In the genomic region with DNA sequence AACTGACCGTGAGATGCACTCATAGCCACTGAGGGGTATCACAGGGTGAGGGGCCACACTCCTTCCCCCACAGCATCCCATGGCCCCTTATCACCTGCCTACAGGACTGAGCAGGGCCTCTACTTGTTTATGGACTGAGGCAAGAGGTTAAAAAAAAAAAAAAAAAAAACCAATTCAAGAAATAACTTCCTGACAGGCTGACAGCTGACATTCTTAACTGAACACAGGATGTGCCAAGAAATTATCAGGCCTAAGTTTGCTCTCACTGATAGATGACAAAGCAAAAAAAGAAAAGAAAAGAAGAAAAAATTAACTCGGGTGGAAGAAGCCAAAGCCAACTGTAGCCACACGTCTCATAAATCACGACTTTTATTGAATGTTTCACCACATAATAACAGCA, we compare ENCODE assay signal across 14 mouse cellular contexts.
DNase-seq lines count a peak whose midpoint lies in the region; ATAC-seq and TF ChIP-seq lines count a peak whose summit lies in the region.
"Had no signal": no experiment of that assay in that cellular context is flagged by ENCODE, and none has a peak within 500 bp of the region (broad histone marks: within the 10 kb centered on the region; RNA-seq: fewer than 3 reads in every experiment).

No protein-coding gene starts in this region.

- H3K4me3 ChIP-seq in heart, embryonic 16.5 days (ENCODE audit: low read length): no peak overlapping the region
- H3K4me3 ChIP-seq in lung, postnatal 0 days (ENCODE audit: low read depth, low read length): no peak overlapping the region
- H3K4me3 ChIP-seq in MEL (ENCODE audit: control insufficient read depth in 1 of 2, insufficient read depth in 1 of 2, low read depth in 2 of 2, low read length in 2 of 2): no peak overlapping the region
- H3K4me3 ChIP-seq in liver, postnatal 0 days (ENCODE audit: low read depth, low read length): no peak overlapping the region
- H3K4me3 ChIP-seq: intestine, embryonic 15.5 days; midbrain, embryonic 12.5 days had no signal

- ATAC-seq in heart, embryonic 16.5 days (replicated peaks; ENCODE audit: extremely low read depth, insufficient read depth, low FRiP score): no peak
- ATAC-seq in lung, postnatal 0 days: peak; percentile 14
- ATAC-seq in liver, postnatal 0 days: no peak
- ATAC-seq: intestine, embryonic 15.5 days had no signal

- DNase-seq in heart, postnatal 4 days: no peak
- DNase-seq in lung, postnatal 0 days (ENCODE audit: low spot score): peak; percentile 80
- no peak for DNase-seq in lung, postnatal 4 days
- DNase-seq in MEL (ENCODE audit: low read depth, low spot score): peak; percentile 83
- DNase-seq in liver, postnatal 0 days: no peak
- DNase-seq in layer of hippocampus, adult 9-10 months (ENCODE audit: low spot score): no peak
- DNase-seq in spleen, postnatal 10 days (ENCODE audit: low spot score in 2 of 2): no peak
- DNase-seq: adrenal gland, postnatal 10 days; cerebellum, postnatal 14 days; gastrocnemius, postnatal 36 days; thymus, postnatal 25 days had no signal

- TF ChIP-seq POLR2A in MEL (IDR thresholded peaks at IDR 0.05; ENCODE audit: control insufficient read depth in 1 of 2, insufficient read depth in 1 of 2, low read depth in 1 of 2, low read length in 2 of 2, poor library complexity in 1 of 2): no peak

- H3K4me2 ChIP-seq in heart, embryonic 16.5 days (ENCODE audit: low read depth, low read length): no peak overlapping the region
- H3K4me2 ChIP-seq in lung, postnatal 0 days (replicated peaks; ENCODE audit: low read depth, low read length): no peak overlapping the region
- H3K4me2 ChIP-seq in liver, postnatal 0 days (ENCODE audit: low read depth, low read length): no peak overlapping the region
- H3K4me2 ChIP-seq: intestine, embryonic 15.5 days; midbrain, embryonic 12.5 days had no signal

- no peaks in the 10 kb centered on the region for H3K27me3 ChIP-seq in heart, embryonic 16.5 days (ENCODE audit: control insufficient read depth, insufficient read depth, low read length)
- H3K27me3 ChIP-seq in lung, postnatal 0 days (replicated peaks; ENCODE audit: insufficient read depth, low read length): no peaks in the 10 kb centered on the region
- no peaks in the 10 kb centered on the region for H3K27me3 ChIP-seq in MEL (ENCODE audit: control insufficient read depth in 1 of 2, insufficient read depth in 2 of 2, low read length in 2 of 2)
- no peaks in the 10 kb centered on the region for H3K27me3 ChIP-seq in liver, postnatal 0 days (ENCODE audit: insufficient read depth, low read length)
- H3K27me3 ChIP-seq: intestine, embryonic 15.5 days; midbrain, embryonic 12.5 days had no signal

- 0 out of 2 replicates have a peak, but pooled peaks have one; percentile 11 for TF ChIP-seq EP300 in lung, postnatal 0 days (IDR thresholded peaks at IDR 0.05)
- TF ChIP-seq EP300 in MEL (IDR thresholded peaks at IDR 0.05; ENCODE audit: low read depth in 1 of 2, low read length in 2 of 2): peak; percentile 98
- TF ChIP-seq EP300 in liver, postnatal 0 days (IDR thresholded peaks at IDR 0.05; ENCODE audit: low read depth): 0 out of 2 replicates have a peak, but pooled peaks have one; percentile 33

- H3K9ac ChIP-seq in heart, embryonic 16.5 days (ENCODE audit: low read length): no peak overlapping the region
- no peak overlapping the region for H3K9ac ChIP-seq in lung, postnatal 0 days (replicated peaks; ENCODE audit: low read depth)
- no peak overlapping the region; the same call in 1 of the 2 replicates for H3K9ac ChIP-seq in MEL (ENCODE audit: control insufficient read depth, low read depth, low read length, poor library complexity, severe bottlenecking)
- no peak overlapping the region for H3K9ac ChIP-seq in liver, postnatal 0 days (replicated peaks)
- H3K9ac ChIP-seq: intestine, embryonic 15.5 days; midbrain, embryonic 12.5 days had no signal

- peak overlapping the region; percentile 57 for H3K27ac ChIP-seq in heart, embryonic 16.5 days (ENCODE audit: low read length)
- H3K27ac ChIP-seq in lung, postnatal 0 days (ENCODE audit: low read length): no peak overlapping the region
- peak overlapping the region; percentile 80 for H3K27ac ChIP-seq in MEL (ENCODE audit: control insufficient read depth, low read depth, low read length)
- H3K27ac ChIP-seq in liver, postnatal 0 days (ENCODE audit: low read depth): no peak overlapping the region
- H3K27ac ChIP-seq: intestine, embryonic 15.5 days; midbrain, embryonic 12.5 days had no signal

- no peaks in the 10 kb centered on the region; the same call in 1 of the 2 replicates for H3K36me3 ChIP-seq in heart, embryonic 16.5 days (ENCODE audit: control insufficient read depth, insufficient read depth)
- no peaks in the 10 kb centered on the region for H3K36me3 ChIP-seq in lung, postnatal 0 days (ENCODE audit: insufficient read depth, low read length)
- peaks cover 0 to 71% of the 10 kb centered on the region in 2 experiments; a peak in 2 of 4 replicates for H3K36me3 ChIP-seq in MEL (ENCODE audit: control insufficient read depth in 1 of 2, insufficient read depth in 2 of 2, low read length in 2 of 2)
- no peaks in the 10 kb centered on the region; the same call in 1 of the 2 replicates for H3K36me3 ChIP-seq in liver, postnatal 0 days (replicated peaks; ENCODE audit: insufficient read depth, low read length)
- H3K36me3 ChIP-seq: intestine, embryonic 15.5 days had no signal

- no peak for TF ChIP-seq CTCF in lung, postnatal 0 days (IDR thresholded peaks at IDR 0.05)
- TF ChIP-seq CTCF in MEL (IDR thresholded peaks at IDR 0.05 in 2 of 3, conservative IDR thresholded peaks at IDR 0.05 in 1 of 3; ENCODE audit: control insufficient read depth in 1 of 3, insufficient read depth in 1 of 3, low read depth in 2 of 3, low read length in 3 of 3, poor library complexity in 1 of 3, severe bottlenecking in 1 of 3): no peak
- no peak for TF ChIP-seq CTCF in liver, postnatal 0 days (IDR thresholded peaks at IDR 0.05; ENCODE audit: low read depth)

- peaks cover 63% of the 10 kb centered on the region for H3K4me1 ChIP-seq in heart, embryonic 16.5 days (ENCODE audit: control insufficient read depth, insufficient read depth, low read length)
- H3K4me1 ChIP-seq in lung, postnatal 0 days (ENCODE audit: insufficient read depth, low read depth, low read length): peaks cover 13% of the 10 kb centered on the region; the same call in 1 of the 2 replicates
- H3K4me1 ChIP-seq in MEL (ENCODE audit: control insufficient read depth in 1 of 2, insufficient read depth in 2 of 2, low read length in 2 of 2): peaks cover 33 to 73% of the 10 kb centered on the region in 2 experiments
- peaks cover 57% of the 10 kb centered on the region for H3K4me1 ChIP-seq in liver, postnatal 0 days (ENCODE audit: insufficient read depth)

- TF ChIP-seq RAD21 in MEL (IDR thresholded peaks at IDR 0.05; ENCODE audit: low read depth, low read length): no peak

- no peaks in the 10 kb centered on the region for H3K9me3 ChIP-seq in heart, embryonic 16.5 days (replicated peaks; ENCODE audit: control insufficient read depth, low read length)
- H3K9me3 ChIP-seq in lung, postnatal 0 days (ENCODE audit: low read length): no peaks in the 10 kb centered on the region
- H3K9me3 ChIP-seq in MEL (replicated peaks; ENCODE audit: insufficient read depth, low read length): no peaks in the 10 kb centered on the region
- H3K9me3 ChIP-seq in liver, postnatal 0 days (ENCODE audit: low read length): no peaks in the 10 kb centered on the region
- H3K9me3 ChIP-seq: intestine, embryonic 15.5 days; midbrain, embryonic 12.5 days had no signal

- WGBS in heart, embryonic 16.5 days: 51% methylated on average over 4 of the region's 4 CpGs
- WGBS in lung, postnatal 0 days: 47% methylated on average over 4 of the region's 4 CpGs
- 29% methylated on average over 4 of the region's 4 CpGs for WGBS in liver, postnatal 0 days (ENCODE audit: insufficient replicate concordance)

- no peaks in the 10 kb centered on the region; the same call in 1 of the 2 replicates for H3K79me2 ChIP-seq in MEL (ENCODE audit: control insufficient read depth, insufficient read depth, low read length, poor library complexity)

TF ChIP-seq in MEL, 35 proteins besides CTCF, POLR2A, EP300 and RAD21 (continues in another document):
- TF ChIP-seq HCFC1 (IDR thresholded peaks at IDR 0.05; ENCODE audit: low read depth, low read length) (peak; percentile 70), GATA1 (IDR thresholded peaks at IDR 0.05; ENCODE audit: low read depth, low read length) (peak; percentile 97), TAL1 (IDR thresholded peaks at IDR 0.05; ENCODE audit: low read length) (peak; percentile 64), NRF1 (IDR thresholded peaks at IDR 0.05; ENCODE audit: insufficient read depth, low read depth, low read length, poor library complexity, severe bottlenecking) (0 out of 2 replicates have a peak, but pooled peaks have one; percentile 25), TCF12 (IDR thresholded peaks at IDR 0.05; ENCODE audit: low read depth, low read length) (peak; percentile 98), ZC3H11A (IDR thresholded peaks at IDR 0.05; ENCODE audit: low read depth, low read length) (peak; percentile 17; the same call in 1 of the 2 replicates), POLR2AphosphoS5 (IDR thresholded peaks at IDR 0.05; ENCODE audit: borderline replicate concordance, low read depth, low read length) (no peak), MXI1 (IDR thresholded peaks at IDR 0.05; ENCODE audit: low read depth, low read length) (peak; percentile 66), UBTF (IDR thresholded peaks at IDR 0.05; ENCODE audit: borderline replicate concordance, insufficient read depth, low read depth, low read length) (no peak), MEF2A (IDR thresholded peaks at IDR 0.05; ENCODE audit: extremely low read depth, insufficient replicate concordance, low read depth, low read length, poor library complexity, severe bottlenecking) (0 out of 2 replicates have a peak, but pooled peaks have one; percentile 67), RCOR1 (IDR thresholded peaks at IDR 0.05; ENCODE audit: low read depth, low read length) (peak; percentile 95), ZNF384 (IDR thresholded peaks at IDR 0.05; ENCODE audit: low read depth, low read length) (peak; percentile 99), ELF1 (IDR thresholded peaks at IDR 0.05; ENCODE audit: low read depth, low read length) (peak; percentile 73), NELFE (IDR thresholded peaks at IDR 0.05; ENCODE audit: low read depth, low read length) (no peak), SMC3 (IDR thresholded peaks at IDR 0.05; ENCODE audit: low read depth, low read length) (no peak; the same call in 1 of the 2 replicates), SIN3A (IDR thresholded peaks at IDR 0.05; ENCODE audit: low read length) (peak; percentile 98), POLR2AphosphoS2 (IDR thresholded peaks at IDR 0.05; ENCODE audit: low read length) (0 out of 2 replicates have a peak, but pooled peaks have one; percentile 47), E2F4 (IDR thresholded peaks at IDR 0.05; ENCODE audit: borderline replicate concordance, low read depth, low read length) (no peak), MYB (IDR thresholded peaks at IDR 0.05; ENCODE audit: low read depth, low read length) (peak; percentile 94), MYC (IDR thresholded peaks at IDR 0.05; ENCODE audit: low read depth, low read length) (peak; percentile 41; the same call in 1 of the 2 replicates), USF1 (IDR thresholded peaks at IDR 0.05; ENCODE audit: low read depth, low read length) (peak; percentile 51)

Comparison
In these comparisons a context has a peak if more than half of its experiments do, and no peak if none do; other contexts are left out.
1. DNase-seq: peak in lung, postnatal 0 days (single experiment) and MEL (single experiment); none in heart, postnatal 4 days (single experiment), lung, postnatal 4 days (0 of 2), liver, postnatal 0 days (single experiment), layer of hippocampus, adult 9-10 months (single experiment) and spleen, postnatal 10 days (0 of 2).
2. H3K27ac ChIP-seq: peak in heart, embryonic 16.5 days (single experiment) and MEL (single experiment); none in lung, postnatal 0 days (single experiment) and liver, postnatal 0 days (single experiment).